Mouse (Mus musculus) E14TG2a.4 (cell line): ENCODE results near the gene Ncmap.

Experiments
- H3K27me3 ChIP-seq: 2 replicates; pipeline ENCODE4 v1.6.1; 2014; ENCODE audit warnings: low read length, control low read depth; ENCODE audit not compliant: insufficient read depth
- H3K36me3 ChIP-seq: 2 replicates; pipeline ENCODE4 v1.6.1; 2014; ENCODE audit warnings: low read length, control low read depth; ENCODE audit not compliant: insufficient read depth
- H3K4me1 ChIP-seq: replicated peaks from 2 replicates; pipeline ENCODE4 v1.6.1; 2014; ENCODE audit warnings: low read depth, low read length, control low read depth
- H3K4me3 ChIP-seq: replicated peaks from 2 replicates; pipeline ENCODE4 v1.5.1; 2014; ENCODE audit warnings: mild to moderate bottlenecking, low read length
- H3K9me3 ChIP-seq: 2 replicates; pipeline ENCODE4 v1.6.1; 2014; ENCODE audit warnings: low read length, control low read depth
- CTCF ChIP-seq: conservative IDR thresholded peaks from 2 replicates; pipeline ENCODE4 v1.5.1; 2014; ENCODE audit warnings: low read length
- NANOG ChIP-seq: IDR thresholded peaks from 2 replicates; pipeline ENCODE4 v1.6.1; 2014; ENCODE audit warnings: borderline replicate concordance, low read length, mixed read lengths
- POU5F1 ChIP-seq: IDR thresholded peaks from 2 replicates; pipeline ENCODE4 v1.6.1; 2014; ENCODE audit warnings: low read length, borderline replicate concordance

Gene Ncmap

GRCm38 (mm10) chr4:135353794-135354450, 44.1 kb downstream of the Ncmap start:
- no peak for TF ChIP-seq POU5F1
- TF ChIP-seq NANOG = no peak
- no peak for TF ChIP-seq CTCF
- Histone ChIP-seq H3K4me1 (peaks cover 40% of the 10 kb centered on the region), H3K4me3 (peak overlapping the region; percentile 99), H3K36me3 (peaks cover 21% of the 10 kb centered on the region), H3K27me3 (no peaks in the 10 kb centered on the region), H3K9me3 (no peaks in the 10 kb centered on the region)

- peaks cover 45% of the 10 kb centered on the region for H3K4me1 ChIP-seq
- H3K36me3 ChIP-seq = peaks cover 28% of the 10 kb centered on the region
- peak within 1 kb of the TSS; percentile 99 for H3K4me3 ChIP-seq
- no peaks in the 10 kb centered on the region for H3K9me3 ChIP-seq
- no peaks in the 10 kb centered on the region for H3K27me3 ChIP-seq
- no peak for TF ChIP-seq NANOG
- TF ChIP-seq CTCF = no peak
- no peak for TF ChIP-seq POU5F1
These were observed 44.8 kb downstream of the Ncmap start, which contains the start of gene Srrm1 for GRCm38 (mm10) chr4:135353066-135353793. Srrm1 (minus strand) TSS chr4:135353321.

GRCm38 (mm10) chr4:135352326-135353065, 45.5 kb downstream of the Ncmap start:
- Histone ChIP-seq H3K4me3 (peak overlapping the region; percentile 99), H3K36me3 (peaks cover 30% of the 10 kb centered on the region), H3K4me1 (peaks cover 46% of the 10 kb centered on the region), H3K27me3 (no peaks in the 10 kb centered on the region), H3K9me3 (no peaks in the 10 kb centered on the region)
- TF ChIP-seq CTCF (no peak), NANOG (no peak), POU5F1 (no peak)

GRCm38 (mm10) chr4:135337376-135337942, 60.6 kb downstream of the Ncmap start:
- Histone ChIP-seq H3K4me1 (peaks cover 46% of the 10 kb centered on the region), H3K4me3 (peak overlapping the region; percentile 32; the same call in 1 of the 2 replicates), H3K9me3 (no peaks in the 10 kb centered on the region), H3K36me3 (peaks cover 100% of the 10 kb centered on the region), H3K27me3 (no peaks in the 10 kb centered on the region)
- TF ChIP-seq NANOG = no peak
- no peak for TF ChIP-seq POU5F1
- no peak for TF ChIP-seq CTCF

GRCm38 (mm10) chr4:135336023-135336357, 62.0 kb downstream of the Ncmap start:
- peaks cover 100% of the 10 kb centered on the region for H3K36me3 ChIP-seq
- H3K4me3 ChIP-seq = no peak overlapping the region
- no peaks in the 10 kb centered on the region for H3K9me3 ChIP-seq
- H3K27me3 ChIP-seq = no peaks in the 10 kb centered on the region
- H3K4me1 ChIP-seq = peaks cover 55% of the 10 kb centered on the region
- TF ChIP-seq NANOG (no peak), CTCF (no peak)

GRCm38 (mm10) chr4:135335327-135336022, 62.6 kb downstream of the Ncmap start:
- Histone ChIP-seq H3K27me3 (no peaks in the 10 kb centered on the region), H3K9me3 (no peaks in the 10 kb centered on the region), H3K4me1 (peaks cover 55% of the 10 kb centered on the region), H3K36me3 (peaks cover 100% of the 10 kb centered on the region), H3K4me3 (no peak overlapping the region)
- TF ChIP-seq CTCF = no peak
- no peak for TF ChIP-seq POU5F1
- TF ChIP-seq NANOG = no peak

GRCm38 (mm10) chr4:135326469-135326868, 71.6 kb downstream of the Ncmap start:
- Histone ChIP-seq H3K36me3 (peaks cover 100% of the 10 kb centered on the region), H3K9me3 (no peaks in the 10 kb centered on the region), H3K27me3 (no peaks in the 10 kb centered on the region), H3K4me3 (no peak overlapping the region), H3K4me1 (peaks cover 27% of the 10 kb centered on the region)
- TF ChIP-seq CTCF = no peak
- TF ChIP-seq NANOG = no peak
- TF ChIP-seq POU5F1 = no peak
